Mouse (Mus musculus): ENCODE results near the gene Olfr729.

Gene Olfr729

GRCm38 (mm10) chr14:50152810-50153209, at the start of gene Olfr729:
Gene Olfr729 (minus strand): TSS chr14:50152910.
- DNase-seq = no peak

DNA sequence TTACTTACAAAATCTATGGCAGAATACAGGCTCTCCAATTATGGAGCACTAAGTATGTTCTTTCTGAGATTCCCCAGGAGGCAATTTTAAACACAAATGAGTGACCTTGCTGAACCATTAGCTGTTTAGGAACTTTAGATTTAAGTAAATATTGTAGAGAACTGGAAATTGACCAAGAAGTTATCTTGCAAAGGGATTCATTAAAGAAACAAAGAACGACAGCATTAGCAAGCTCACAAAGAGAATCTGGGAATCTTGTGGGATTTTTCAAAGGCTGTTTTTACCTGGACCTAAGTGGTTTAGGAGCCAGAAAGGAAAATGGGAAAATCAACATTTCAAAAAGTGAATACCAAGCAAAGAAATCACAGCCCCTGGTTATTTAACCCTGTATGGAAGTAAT, 35.4 kb upstream of the Olfr729 start, which contains the start of gene Olfr730:
TSS of gene Olfr730 (minus strand) at position 101 of the 400 bp plus-strand sequence.
- DNase-seq = no peak

DNA sequence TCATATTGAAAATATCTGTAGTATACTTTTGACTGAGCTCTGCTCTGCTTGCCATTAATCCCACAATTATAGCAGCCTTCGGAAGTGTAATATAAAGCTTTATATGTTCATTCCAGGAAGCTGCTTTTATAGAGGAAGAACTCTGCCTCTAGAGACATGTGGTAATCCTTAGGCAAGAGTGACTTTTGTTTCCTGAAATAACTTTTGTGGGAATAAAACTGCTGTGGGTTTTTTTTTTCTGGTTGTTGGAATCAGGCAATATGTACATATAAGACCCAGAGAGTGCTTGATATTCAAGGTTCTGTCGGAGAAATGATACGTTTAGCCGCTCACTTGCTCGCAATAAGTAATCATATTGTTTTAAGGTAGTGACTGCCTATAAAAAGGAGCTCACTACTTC, 10.1 kb downstream of the Olfr729 start, which contains the start of gene Olfr728:
TSS of gene Olfr728 (minus strand) at position 101 of the 400 bp plus-strand sequence.
- DNase-seq = no peak

DNA sequence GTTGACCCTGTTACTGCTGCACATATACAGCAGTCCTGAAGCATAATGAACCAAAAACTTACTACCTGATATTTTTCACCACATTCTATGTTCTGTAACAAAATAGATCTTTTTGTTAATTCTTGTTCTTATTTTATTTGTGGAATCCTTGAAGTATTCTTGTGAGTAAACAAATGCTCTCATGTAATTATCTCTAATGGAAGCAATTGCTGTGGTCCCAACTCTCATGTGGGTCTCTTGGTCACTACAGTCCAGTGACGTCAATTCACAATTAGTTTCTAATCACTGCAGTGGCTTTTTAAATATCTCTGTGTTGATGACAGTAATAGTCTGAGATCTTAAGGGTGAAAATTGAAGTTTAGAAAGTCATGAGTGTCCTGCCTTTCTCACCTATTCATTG, 29.8 kb downstream of the Olfr729 start, which contains the start of gene Olfr727:
TSS of gene Olfr727 (plus strand) at position 301 of the 400 bp plus-strand sequence.
- no peak for DNase-seq
